Comparison of ENCODE assay signal across 9 mouse cellular contexts in genomic region chr14:21904498-21905395, GRCm38 (mm10). TPM values are rescaled to one million over a fixed set of nuclear protein-coding genes. Genes with fewer than 3 reads are reported as not detected.
DNase-seq lines count a peak whose midpoint lies in the region; ATAC-seq lines count a peak whose summit lies in the region.
"Had no signal": no experiment of that assay in that cellular context is flagged by ENCODE, and none has a peak within 500 bp of the region (broad histone marks: within the 10 kb centered on the region; RNA-seq: fewer than 3 reads in every experiment).

No protein-coding gene starts in this region.

- H3K4me1 ChIP-seq in forebrain, embryonic 16.5 days (replicated peaks; ENCODE audit: control insufficient read depth, insufficient read depth, low read length): peaks cover 21% of the 10 kb centered on the region
- peaks cover 24% of the 10 kb centered on the region for H3K4me1 ChIP-seq in intestine, embryonic 14.5 days (replicated peaks; ENCODE audit: control insufficient read depth, insufficient read depth, low read length)
- H3K4me1 ChIP-seq in lung, embryonic 16.5 days (replicated peaks; ENCODE audit: control insufficient read depth, insufficient read depth, low read length): peaks cover 28% of the 10 kb centered on the region

- no peaks in the 10 kb centered on the region for H3K9me3 ChIP-seq in forebrain, embryonic 16.5 days (ENCODE audit: control insufficient read depth, low read length)
- H3K9me3 ChIP-seq in intestine, embryonic 14.5 days (ENCODE audit: control insufficient read depth, low read length): no peaks in the 10 kb centered on the region
- no peaks in the 10 kb centered on the region for H3K9me3 ChIP-seq in lung, embryonic 16.5 days (ENCODE audit: control insufficient read depth, low read length)
- H3K9me3 ChIP-seq: midbrain, embryonic 12.5 days had no signal

- intact Hi-C loops in heart, postnatal 25 days (cut with DNase I): loop anchor here (5.0 kb wide), 1 partner anchor 78 kb away; no protein-coding TSS in a partner anchor

- no peak overlapping the region for H3K4me3 ChIP-seq in forebrain, embryonic 16.5 days (replicated peaks; ENCODE audit: low read length)
- H3K4me3 ChIP-seq in intestine, embryonic 14.5 days (ENCODE audit: low read depth, low read length): no peak overlapping the region
- 0 out of 2 replicates have a peak overlapping the region, but pooled peaks have one; percentile 1 for H3K4me3 ChIP-seq in lung, embryonic 16.5 days (ENCODE audit: low read length)
- H3K4me3 ChIP-seq: midbrain, embryonic 12.5 days had no signal

- peak overlapping the region; percentile 13; the same call in 1 of the 2 replicates for H3K4me2 ChIP-seq in forebrain, embryonic 16.5 days (ENCODE audit: low read length)
- H3K4me2 ChIP-seq in intestine, embryonic 14.5 days (ENCODE audit: low read length): peak overlapping the region; percentile 46
- H3K4me2 ChIP-seq in lung, embryonic 16.5 days (ENCODE audit: low read depth, low read length): peak overlapping the region; percentile 47

- peak overlapping the region; percentile 65; the same call in 1 of the 2 replicates for H3K27ac ChIP-seq in forebrain, embryonic 16.5 days (ENCODE audit: low read length)
- peak overlapping the region; percentile 51; the same call in 1 of the 2 replicates for H3K27ac ChIP-seq in intestine, embryonic 14.5 days (ENCODE audit: low read depth)
- peak overlapping the region; percentile 92 for H3K27ac ChIP-seq in lung, embryonic 16.5 days (ENCODE audit: low read length)
- H3K27ac ChIP-seq: midbrain, embryonic 12.5 days had no signal

- peak; percentile 94 for DNase-seq in heart, adult 11 months
- DNase-seq in heart, postnatal 25 days (ENCODE audit: low spot score): no peak
- peak; percentile 67 for DNase-seq in intestine, embryonic 14.5 days (ENCODE audit: low spot score)
- DNase-seq in urinary bladder, postnatal 4 days (ENCODE audit: low spot score in 2 of 2): no peak

- H3K36me3 ChIP-seq in forebrain, embryonic 16.5 days (ENCODE audit: control insufficient read depth, insufficient read depth): no peaks in the 10 kb centered on the region
- no peaks in the 10 kb centered on the region for H3K36me3 ChIP-seq in intestine, embryonic 14.5 days (ENCODE audit: control insufficient read depth, insufficient read depth, low read length)
- H3K36me3 ChIP-seq in lung, embryonic 16.5 days (ENCODE audit: control insufficient read depth, insufficient read depth, low read length): no peaks in the 10 kb centered on the region
- H3K36me3 ChIP-seq: midbrain, embryonic 12.5 days had no signal

- H3K9ac ChIP-seq in forebrain, embryonic 16.5 days (replicated peaks; ENCODE audit: low read depth, low read length): no peak overlapping the region
- no peak overlapping the region for H3K9ac ChIP-seq in intestine, embryonic 14.5 days (ENCODE audit: low read length)
- H3K9ac ChIP-seq in lung, embryonic 16.5 days (ENCODE audit: low read length): no peak overlapping the region; the same call in 1 of the 2 replicates

- no peaks in the 10 kb centered on the region for H3K27me3 ChIP-seq in forebrain, embryonic 16.5 days (replicated peaks; ENCODE audit: control insufficient read depth, insufficient read depth, low read length)
- H3K27me3 ChIP-seq in intestine, embryonic 14.5 days (replicated peaks; ENCODE audit: control insufficient read depth, insufficient read depth, low read length): no peaks in the 10 kb centered on the region
- no peaks in the 10 kb centered on the region; the same call in 1 of the 2 replicates for H3K27me3 ChIP-seq in lung, embryonic 16.5 days (ENCODE audit: control insufficient read depth, insufficient read depth, low read depth, low read length)
- H3K27me3 ChIP-seq: midbrain, embryonic 12.5 days had no signal

- peak; percentile 80 for ATAC-seq in forebrain, embryonic 16.5 days
- peak; percentile 54; the same call in 1 of the 2 replicates for ATAC-seq in intestine, embryonic 14.5 days (replicated peaks; ENCODE audit: low FRiP score, low TSS enrichment, low read depth)
- ATAC-seq in lung, embryonic 16.5 days (ENCODE audit: low read depth): peak; percentile 72
- no peak for ATAC-seq in cerebellum, adult (ENCODE audit: insufficient number of reproducible peaks, low FRiP score, low TSS enrichment)
- ATAC-seq in frontal cortex, adult (ENCODE audit: low TSS enrichment): no peak

- 58% methylated on average over 18 of the region's 18 CpGs for WGBS in forebrain, embryonic 16.5 days
- WGBS in intestine, embryonic 14.5 days: 15% methylated on average over 18 of the region's 18 CpGs
- WGBS in lung, embryonic 16.5 days: 10% methylated on average over 18 of the region's 18 CpGs

RNA-seq across cellular contexts. Expression of gene Comtd1, which starts 56.0 kb away (rescaled TPM):
- 1 to 10 TPM; 7.5 to 9.5 TPM for total RNA-seq in heart, postnatal 25 days (2021)
- polyA plus RNA-seq in forebrain, embryonic 16.5 days (2015; fragmentation: Nextera tagmentation; extraction: Ambion mirVana): 28.1 and 34.9 TPM in 2 replicates
- polyA plus RNA-seq in intestine, embryonic 14.5 days (2014; fragmentation: Nextera tagmentation; extraction: Ambion mirVana): 47.4 and 47.6 TPM in 2 replicates
- 13.2 and 17.5 TPM in 2 replicates for polyA plus RNA-seq in lung, embryonic 16.5 days (2015; fragmentation: Nextera tagmentation; extraction: Ambion mirVana)

Comparison
In these comparisons a context has a peak if more than half of its experiments do, and no peak if none do; other contexts are left out.
1. DNase-seq: peak in heart, adult 11 months (single experiment) and intestine, embryonic 14.5 days (single experiment); none in heart, postnatal 25 days (single experiment) and urinary bladder, postnatal 4 days (0 of 2).
2. ATAC-seq: peak in forebrain, embryonic 16.5 days (single experiment), intestine, embryonic 14.5 days (single experiment) and lung, embryonic 16.5 days (single experiment); none in cerebellum, adult (single experiment) and frontal cortex, adult (single experiment).
3. Peak in every context shown above with its lines, with median percentiles within 50 percentile points of each other: H3K27ac ChIP-seq and H3K4me2 ChIP-seq.